Mouse (Mus musculus) kidney, adult 11 months (tissue): Measurements from ENCODE around the gene Rex1bd.
"Not testable (repeated sequence)": the region's sequence is repeated elsewhere in the genome, so short reads cannot be mapped to it uniquely, and the experiment has no call there.

Experiments
- DNase-seq: peaks from one replicate; pipeline ENCODE4 v3.0.0; 2022

Gene Rex1bd

DNA sequence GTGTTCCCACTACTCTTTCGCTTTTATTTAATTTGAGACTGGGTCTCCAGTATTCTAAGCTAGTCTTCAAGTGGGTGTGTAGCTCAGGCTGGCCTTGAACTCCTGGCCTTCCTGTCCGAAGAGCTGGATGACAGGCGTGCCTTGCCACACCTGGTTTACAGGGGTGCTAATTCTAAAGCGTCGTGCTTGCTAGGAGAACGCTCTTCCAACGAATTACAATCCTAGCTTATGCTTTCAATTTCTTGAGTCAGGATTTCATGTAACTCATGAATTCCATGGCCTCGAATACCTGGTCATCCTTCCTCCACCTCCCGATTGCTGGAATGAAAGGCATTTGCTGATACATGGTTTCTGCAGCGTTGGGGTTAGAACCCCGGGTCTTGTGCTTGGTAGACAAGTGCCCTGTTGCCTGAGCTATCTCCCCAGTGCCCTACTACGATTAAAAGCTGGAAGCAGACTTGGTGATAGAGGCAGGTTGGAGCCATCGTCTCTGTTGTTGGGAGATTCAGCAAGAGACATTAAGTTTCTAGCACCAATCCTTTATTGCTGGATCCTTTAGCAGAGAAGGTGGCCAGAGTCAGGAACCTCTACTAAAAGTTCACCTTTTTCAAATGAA lies 21.7 kb upstream of the Rex1bd start:
- DNase-seq, result no peak

DNA sequence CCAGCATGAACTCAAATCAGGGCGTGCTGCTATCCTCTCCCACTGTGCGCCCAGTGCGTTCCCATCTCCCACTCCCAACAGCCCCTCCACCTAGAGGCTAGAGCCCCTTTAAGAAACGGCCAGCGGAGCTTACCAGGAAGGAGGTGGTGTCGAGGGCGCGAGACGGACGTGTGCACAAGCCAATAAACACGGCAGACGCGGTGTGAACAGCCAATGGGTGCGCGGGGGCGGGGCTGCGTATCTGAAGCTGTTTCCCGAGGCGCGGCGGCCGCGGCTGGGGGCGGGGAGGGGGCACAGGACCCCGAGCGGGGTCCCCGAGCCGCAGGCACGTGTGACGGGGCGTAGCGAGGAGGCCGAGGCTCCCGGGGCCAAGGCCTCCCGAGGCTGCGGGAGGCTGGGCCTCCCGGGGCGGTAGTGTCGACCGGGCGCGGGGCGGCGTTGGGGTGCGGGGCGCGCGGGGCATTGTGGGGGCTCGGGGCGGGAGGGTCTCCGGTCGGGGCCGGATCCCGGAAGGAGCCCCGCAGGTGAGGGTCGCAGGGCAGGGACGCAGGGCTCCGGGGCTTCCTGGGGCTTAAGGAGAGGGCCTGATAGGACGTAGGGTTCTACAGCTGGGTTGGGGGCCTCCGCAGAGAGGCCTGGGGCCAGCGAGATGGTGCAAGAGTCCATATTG lies 21.1 kb upstream of the Rex1bd start, which contains the start of the genes Fkbp8 and Kxd1:
Fkbp8 (plus strand) TSS at position 213 of the 670 bp plus-strand sequence.
Kxd1 (minus strand) TSS at position 445 of the 670 bp plus-strand sequence.
- peak; percentile 97 for DNase-seq

DNA sequence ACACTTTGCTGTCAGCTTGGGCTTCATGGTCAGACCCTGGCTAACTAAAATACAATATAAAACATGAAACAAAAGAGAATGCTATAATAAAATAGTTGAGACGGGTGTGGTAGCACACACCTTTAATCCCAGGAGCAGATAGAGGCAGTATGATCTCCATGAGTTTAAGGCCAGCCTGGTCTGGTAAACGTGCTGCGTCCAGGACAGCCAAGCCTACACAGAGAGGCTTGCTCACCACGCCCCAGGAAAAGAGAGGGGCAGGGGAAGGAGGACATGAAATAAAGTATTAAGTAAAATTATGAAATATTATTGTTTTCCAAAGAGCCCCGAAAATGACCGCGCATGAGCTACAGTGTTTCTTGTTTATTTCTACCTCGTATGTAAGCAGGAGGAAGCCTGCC lies 20.6 kb upstream of the Rex1bd start:
- DNase-seq, result no peak

DNA sequence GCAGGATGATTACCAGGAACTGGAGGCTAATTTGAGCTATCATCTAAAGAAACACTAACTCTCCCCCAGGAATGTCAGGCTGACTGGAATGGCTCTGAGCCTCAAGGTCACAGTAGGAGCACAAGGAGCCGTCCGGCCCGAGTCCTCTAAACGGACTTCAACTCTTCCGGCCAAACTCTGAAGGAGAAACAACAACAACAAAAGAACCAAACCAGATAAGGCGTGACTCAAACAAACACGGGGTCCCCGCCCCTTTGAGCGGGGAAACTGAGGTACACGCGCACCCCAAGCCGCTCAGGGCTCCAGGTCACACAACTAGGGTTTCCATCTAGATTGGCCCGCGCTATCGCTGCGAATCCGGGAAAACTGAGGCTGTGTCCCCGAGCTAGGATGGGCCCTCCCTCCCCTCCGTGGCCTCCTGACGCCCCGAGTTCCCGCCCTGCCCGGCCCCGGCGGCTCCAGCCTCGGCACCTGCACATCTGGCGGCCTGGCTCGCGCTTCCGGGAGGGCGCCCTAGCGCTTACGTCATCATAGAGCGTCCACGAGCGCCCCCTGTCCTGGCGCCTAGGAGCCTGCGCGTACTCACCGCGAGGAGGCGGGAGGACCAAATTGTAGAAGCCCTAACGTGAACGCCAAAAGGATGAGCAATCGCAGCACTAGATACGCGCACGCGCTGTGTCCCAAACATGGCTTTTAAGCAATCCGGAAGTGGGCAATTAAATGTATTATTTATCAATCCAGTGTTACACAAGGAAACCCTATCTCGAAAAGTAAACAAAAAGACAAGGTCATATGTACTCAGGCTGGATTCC lies 16.2 kb upstream of the Rex1bd start:
- DNase-seq, result peak; percentile 96

DNA sequence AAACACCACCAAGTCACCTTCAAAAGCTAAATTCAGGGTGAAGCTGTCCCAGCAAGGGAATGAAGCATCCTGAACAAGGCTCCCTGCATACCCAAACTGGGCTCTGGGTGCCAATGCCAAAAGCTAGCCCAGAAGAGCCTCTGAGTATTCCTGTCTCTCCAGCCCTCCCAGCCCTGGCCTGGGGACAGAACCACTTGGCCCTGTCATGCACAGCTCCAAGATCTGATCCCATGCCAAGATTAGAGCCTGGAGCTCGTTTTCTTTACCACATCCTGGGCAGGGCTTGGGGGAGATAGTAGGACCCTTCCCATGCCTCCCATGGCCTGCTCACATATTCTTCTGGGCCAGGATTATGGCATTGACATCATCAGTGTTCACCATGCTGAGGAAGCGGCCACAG lies 13.1 kb upstream of the Rex1bd start:
- no peak for DNase-seq

DNA sequence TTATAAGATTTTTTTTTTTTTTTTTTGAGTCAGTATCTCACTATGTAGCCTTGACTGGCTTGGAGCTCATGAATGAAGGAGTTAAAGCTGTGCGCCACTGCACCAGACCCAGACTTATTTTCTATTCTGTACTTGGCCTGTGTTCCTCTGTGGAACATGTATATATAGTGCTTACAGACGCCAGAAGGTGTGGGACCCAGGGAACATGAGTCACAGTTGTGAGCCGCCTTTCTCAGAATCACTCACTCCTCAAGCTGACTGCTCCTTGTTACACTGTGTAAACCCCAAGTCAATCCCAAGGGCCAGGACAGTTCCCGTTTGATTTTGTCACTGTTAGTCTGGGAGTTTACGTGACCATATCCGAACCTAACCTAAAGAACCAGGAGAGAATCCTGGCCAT lies 12.5 kb upstream of the Rex1bd start:
- no peak for DNase-seq

DNA sequence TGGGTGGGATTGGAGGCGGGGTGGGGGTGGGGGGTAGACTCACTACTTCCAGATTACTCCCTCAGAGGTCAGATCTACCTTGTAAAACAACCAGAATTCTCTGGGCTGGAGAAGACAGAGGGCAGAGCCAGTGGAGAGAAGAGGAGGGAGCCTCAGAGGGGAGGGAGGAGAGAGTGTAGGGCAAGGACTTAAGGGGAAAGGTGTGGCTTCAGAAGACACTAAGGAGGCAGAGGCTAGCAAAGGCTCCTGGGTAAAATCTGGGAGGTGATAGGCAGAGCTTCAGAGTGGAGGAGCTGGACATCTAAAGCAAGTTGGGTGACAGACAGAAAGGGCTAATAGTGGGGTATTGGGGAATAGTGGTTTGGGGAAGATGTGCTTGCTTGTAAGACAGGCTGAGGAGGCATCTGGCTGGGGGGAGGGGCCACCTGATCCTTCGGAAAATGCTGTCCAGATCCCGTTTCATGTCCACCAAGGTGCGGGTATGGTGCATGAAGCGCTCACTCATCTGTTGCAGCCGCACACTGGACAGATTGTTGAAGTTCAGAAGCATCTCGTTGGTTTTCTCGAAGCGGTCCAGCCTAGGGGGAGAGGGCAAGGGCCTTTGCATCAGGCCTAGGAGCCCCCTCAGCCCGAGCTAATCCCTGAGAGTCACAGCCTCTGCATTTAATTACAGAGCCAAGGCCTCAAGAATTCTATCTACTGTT lies 11.5 kb upstream of the Rex1bd start:
- no peak for DNase-seq

DNA sequence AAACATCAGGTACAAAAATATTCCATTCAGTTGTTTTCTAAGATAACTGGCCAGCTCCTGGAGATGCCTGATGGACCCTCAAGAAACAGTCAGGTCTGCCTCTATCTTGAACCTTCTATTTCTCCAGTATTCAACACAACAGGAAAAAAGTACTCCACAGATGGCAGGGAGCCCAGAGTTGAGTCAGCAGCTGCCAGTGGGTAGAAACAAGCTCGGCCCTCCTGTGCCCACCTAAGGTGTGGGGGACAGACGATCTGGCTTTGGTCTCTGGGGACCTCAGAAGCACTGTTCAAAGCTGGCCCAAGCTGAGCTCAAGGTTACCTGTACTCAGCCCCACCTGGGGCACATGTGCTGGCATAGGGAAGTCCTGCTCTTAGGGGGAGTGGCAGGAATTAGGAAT lies 6.9 kb upstream of the Rex1bd start:
- DNase-seq, result no peak

DNA sequence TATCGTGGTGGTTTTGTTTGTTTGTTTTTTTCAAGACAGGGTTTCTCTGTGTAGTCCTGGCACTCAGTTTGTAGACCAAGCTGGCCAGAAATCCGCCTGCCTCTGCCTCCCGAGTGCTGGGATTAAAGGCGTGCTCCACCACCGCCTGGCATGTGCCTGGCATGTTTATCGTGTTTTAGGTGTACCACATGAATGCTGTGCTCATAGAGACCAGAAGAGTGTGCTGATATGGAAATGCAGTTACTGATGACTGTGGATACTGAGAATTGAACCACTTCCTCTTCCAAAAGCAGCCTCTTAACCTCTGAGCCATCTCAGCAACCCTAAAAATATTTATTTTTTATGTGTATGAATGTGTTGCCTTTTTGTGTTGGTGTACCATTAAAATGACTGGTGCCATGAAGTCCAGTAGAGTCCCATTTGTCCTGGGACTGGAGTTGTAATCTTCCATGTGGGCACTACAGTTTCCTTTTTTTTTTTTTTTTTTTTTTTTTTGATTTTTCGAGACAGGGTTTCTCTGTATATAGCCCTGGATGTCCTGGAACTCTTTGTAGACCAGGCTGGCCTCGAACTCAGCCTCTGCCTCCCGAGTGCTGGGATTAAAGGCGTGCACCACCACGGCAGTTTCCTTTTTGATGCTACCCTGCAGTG lies 5.8 kb upstream of the Rex1bd start:
- no peak for DNase-seq

DNA sequence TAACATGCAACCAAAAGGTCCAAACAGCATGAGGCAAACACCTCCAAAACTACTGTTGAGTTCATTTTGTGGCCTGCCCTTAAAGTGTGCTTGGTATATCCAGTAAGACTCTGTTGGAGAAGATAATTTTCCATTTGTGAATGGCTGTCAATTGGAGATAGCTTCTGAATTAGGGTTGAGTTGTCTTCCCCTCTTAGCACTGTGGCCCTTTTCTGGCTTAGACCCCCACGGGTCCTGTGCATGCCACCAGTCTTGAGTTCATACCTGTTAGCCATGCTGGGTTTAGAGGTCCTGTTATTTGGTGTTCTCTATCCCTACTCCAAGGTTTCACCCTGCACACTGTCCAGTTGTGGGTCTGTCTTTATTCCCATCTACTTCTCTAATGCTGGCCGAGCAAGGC lies 5.2 kb upstream of the Rex1bd start:
- DNase-seq, result no peak

DNA sequence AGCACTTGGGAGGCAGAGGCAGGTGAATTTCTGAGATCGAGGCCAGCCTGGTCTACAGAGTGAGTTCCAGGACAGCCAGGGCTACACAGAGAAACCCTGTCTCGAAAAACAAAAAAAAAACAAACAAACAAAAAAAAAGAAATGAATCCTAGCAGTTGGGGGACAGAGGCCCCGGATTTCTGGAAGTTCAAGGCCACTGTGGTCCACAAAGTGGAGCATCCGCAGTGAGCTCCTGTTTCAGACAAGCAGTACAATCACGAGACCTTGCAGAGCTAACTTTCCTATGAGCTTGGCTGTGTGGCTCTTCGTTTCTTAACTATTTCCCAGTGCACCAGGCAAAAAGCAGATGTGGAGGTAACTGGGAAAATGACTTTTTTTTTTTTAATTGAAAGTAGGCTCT lies 4.6 kb upstream of the Rex1bd start:
- DNase-seq, result not testable (repeated sequence)

DNA sequence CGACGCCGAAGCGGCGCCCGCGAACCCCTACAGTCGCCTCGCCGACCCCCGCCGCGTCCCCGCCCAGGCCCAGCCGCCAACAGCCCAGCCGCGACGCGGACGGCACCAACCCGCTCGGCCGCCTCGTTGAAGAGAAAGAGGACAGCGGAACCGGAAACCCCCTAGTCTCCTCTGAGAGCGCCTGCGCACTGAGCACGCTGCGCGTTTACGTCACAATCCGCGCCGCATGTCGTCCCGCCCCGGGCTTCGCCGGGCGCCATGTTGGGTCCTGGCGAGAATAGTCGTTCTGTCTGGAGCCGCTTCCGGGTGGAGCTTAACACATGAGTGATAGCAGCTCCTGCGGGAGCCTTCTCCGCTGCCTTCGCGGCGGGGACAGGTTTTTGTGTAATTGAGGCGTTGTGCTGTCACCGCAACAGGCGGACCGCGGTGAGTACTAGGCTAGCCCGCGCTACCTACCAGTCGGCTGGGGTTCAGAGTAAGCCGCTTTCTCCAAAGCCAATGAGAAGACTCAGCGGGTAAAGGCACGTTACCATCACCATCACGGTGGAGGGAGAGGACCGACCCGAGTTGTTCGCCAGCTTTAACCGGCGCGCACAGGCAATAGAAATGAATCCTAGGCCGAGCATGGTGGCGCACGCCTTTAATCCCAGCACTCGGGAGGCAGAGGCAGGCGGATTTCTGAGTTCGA lies 3.8 kb upstream of the Rex1bd start, which contains the start of gene Uba52:
Uba52 (minus strand) TSS at position 574 of the 688 bp plus-strand sequence.
- peak; percentile 97 for DNase-seq

DNA sequence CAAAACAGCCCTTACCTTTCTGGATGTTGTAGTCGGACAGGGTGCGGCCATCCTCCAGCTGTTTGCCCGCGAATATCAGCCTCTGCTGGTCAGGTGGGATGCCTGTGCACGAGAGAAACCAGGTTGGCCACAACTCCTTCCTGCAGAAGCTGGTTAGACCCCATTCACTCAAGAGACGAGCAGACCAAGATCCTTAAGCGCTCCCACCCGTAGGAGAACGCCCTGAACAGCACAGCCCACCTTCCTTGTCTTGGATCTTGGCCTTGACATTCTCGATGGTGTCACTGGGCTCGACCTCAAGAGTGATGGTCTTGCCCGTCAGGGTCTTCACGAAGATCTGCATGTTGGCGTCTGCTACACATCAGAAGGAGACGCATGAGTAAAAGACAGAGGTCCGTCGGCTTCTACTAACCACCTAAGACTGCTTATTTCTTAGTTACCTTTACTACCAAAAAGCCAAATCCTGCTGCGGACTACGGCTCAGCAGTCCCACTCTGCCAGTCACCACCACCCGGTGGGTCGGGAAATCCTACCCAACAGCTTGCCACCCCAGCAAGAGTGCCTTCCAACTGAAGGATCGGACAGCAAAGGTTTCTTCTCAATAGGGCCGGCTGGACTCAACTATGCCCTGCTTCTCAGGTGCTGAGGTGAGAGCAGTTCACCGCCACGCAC lies 2.9 kb upstream of the Rex1bd start:
- no peak for DNase-seq

DNA sequence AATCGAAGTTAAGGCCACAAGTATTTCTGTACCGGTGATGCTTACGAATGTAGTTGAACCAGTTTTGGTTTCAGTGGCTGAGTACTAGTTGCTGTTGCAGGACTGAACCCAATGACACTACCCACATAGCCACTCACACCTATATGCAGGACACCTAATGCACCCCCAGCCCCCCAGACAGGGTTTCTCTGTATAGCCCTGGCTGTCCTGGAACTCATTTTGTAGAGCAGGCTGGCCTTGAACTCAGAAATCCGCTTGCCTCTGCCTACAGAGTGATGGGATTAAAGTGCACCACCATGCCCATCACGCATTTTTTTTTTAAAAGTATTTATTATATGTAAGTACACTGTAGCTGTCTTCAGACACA lies 458 bp upstream of the Rex1bd start:
- no peak for DNase-seq

DNA sequence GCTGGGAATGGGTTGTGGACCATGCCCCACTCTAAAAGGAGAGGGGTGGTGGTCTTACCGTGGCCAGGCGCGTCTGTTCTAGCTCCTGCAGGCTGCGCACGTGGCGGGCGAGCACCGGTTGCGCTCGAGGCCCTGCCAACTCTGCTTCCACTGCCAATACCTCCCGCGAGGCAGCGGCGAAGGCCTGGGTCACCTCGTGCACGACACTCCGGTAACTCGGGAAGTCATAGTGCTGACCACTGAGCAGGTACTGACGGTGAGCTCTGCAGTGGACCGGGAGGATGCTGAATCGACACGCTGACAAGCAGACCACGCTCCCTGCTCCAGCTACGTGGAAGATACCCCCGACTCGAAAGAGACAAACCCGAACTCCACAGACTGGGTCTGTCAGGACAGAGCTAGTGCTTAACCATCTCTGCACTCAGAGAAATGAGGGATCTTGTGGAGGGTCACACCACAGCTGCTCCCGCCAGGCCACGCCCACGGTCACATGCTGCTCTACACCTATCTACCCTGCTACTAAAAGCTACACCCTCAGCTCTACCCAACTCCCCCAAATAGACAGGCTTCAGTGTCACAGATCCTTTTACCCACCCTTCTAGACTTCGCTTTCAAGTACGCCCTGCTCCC lies 739 bp downstream of the Rex1bd start:
- DNase-seq, result no peak

DNA sequence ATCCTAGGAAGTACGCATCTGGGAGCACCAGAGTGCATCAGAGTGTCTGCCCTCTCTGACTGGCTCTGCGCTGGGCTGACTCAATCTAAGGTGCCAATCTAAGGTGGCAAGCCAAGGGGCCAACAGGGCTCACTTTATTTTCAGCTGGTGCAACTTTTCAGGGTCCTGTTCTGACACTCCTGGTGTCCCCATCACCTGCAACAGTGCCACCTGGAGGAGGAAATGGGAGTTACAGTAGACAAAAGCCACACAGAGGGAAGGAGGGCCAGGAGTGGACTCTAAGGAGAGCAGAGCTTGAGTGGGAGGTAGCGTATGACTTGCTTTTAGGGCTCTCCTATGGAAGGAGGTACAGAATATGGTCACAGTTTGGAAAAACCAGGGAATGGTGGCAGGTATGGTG lies 1.7 kb downstream of the Rex1bd start:
- DNase-seq, result peak; percentile 58

DNA sequence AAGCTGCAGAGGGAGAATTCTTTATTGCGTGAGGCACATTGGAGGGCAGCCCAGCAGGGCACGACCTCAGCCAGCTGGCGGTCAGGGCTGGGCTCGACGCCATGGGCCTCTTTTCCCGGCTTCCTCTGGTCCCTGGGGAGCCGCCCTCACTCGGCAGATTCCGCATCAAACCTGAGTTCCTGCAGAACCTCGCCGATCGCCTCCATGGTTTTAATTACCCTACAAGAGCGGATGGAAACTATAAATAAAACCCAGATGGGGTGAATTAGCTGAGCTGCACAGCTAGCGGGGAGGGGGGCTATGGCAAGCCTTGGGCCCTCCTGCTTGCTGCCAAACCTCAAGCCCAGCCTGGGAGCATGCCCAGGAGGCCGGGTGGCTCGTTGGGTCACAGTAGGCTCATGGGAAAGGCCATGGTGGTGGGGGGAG lies 2.2 kb downstream of the Rex1bd start:
- DNase-seq, result peak; percentile 64

DNA sequence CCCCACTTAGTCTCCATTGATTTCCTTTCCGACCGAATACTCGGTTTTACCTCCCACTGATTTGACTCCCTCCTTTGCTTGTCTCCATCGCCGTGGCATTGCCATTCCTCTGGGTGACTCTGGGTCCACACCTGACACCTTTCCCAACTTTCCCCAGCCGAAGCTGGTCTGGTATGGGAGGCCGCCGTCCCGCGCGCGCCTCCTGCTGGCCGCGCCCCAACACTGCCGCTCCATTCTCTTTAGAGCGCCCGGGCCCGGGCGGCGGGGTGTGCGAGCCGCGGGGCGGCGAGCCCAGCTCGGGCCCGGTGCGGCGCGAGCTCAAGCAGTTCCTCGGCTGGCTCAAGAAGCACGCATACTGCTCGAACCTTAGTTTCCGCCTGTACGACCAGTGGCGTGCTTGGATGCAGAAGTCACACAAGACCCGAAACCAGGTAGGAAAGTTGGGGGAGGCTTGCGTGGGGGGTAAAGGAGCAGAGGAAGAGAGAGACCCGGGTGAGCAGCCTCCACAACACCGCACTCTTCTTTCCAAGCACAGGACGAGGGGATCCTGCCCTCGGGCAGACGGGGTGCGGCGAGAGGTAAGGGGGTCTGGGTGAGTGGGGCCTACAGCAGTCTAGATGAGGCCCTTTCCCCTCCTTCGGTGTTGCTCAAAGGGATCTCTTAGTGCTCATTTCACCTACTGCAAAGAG lies 3.3 kb downstream of the Rex1bd start:
- DNase-seq, result peak; percentile 49

DNA sequence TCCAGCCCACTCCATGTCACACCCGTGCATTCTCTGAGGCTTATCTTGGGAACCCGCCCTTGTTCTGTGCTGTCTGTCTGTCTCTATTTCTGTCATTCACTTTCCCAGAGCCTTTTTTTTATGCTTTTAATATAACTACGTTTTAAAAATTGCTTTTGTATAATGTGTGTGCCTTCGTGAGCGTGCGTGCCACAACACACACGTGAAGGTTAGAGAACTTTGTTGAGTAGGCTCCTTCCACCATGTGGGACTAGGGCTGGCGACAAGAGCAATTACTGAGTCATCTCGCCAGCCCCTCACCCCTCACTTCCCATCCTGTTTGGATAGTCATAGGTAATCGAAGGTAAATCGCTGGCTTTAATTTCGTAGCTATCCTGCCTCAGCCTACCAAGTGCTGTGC lies 4.0 kb downstream of the Rex1bd start:
- DNase-seq, result no peak

DNA sequence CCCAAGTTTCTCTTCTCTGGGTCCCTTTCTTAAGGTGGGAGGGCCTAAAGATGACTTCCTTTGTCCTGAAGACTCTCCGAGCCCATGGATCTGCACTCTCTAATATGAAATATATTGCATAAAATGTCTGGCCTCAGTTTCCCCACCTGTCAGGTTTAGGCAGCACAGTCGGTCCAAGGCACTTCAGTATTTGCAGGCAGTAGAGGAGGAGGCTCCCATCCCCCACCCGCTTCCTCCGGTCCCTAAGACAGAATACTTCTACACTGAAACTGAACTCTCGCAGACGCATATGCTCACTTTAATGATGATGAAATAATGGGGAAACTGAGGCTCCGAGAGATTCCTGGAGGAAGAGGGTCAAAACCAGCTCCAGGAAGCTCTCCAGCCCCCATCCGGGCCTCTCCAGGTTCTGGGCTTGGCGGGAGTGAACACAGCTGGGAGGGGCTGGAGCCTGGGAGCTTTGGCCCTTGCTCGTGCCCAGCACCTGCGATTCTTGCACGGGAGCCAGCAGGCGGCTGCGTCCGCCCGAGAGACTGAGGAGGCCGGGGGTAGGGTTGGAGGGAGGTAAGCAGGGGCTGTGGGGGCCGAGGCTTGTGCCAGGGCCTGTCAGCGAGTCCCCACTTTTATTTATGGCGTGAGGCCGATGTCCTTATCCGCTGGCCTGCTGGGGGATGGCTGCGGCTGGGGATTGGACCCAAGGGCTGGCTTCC lies 4.6 kb downstream of the Rex1bd start:
- DNase-seq, result no peak
